Mouse (Mus musculus) urinary bladder, postnatal 4 days (tissue): ENCODE results near the gene Csad.
"Not testable (repeated sequence)": the region's sequence is repeated elsewhere in the genome, so short reads cannot be mapped to it uniquely, and the experiment has no call there.

ENCODE experiments used
- DNase-seq, 2 experiments: peaks; one replicate each; pipeline ENCODE4 v3.0.0; 2021 to 2022; ENCODE audit warnings: low spot score in 2 of 2

The Csad gene

DNA sequence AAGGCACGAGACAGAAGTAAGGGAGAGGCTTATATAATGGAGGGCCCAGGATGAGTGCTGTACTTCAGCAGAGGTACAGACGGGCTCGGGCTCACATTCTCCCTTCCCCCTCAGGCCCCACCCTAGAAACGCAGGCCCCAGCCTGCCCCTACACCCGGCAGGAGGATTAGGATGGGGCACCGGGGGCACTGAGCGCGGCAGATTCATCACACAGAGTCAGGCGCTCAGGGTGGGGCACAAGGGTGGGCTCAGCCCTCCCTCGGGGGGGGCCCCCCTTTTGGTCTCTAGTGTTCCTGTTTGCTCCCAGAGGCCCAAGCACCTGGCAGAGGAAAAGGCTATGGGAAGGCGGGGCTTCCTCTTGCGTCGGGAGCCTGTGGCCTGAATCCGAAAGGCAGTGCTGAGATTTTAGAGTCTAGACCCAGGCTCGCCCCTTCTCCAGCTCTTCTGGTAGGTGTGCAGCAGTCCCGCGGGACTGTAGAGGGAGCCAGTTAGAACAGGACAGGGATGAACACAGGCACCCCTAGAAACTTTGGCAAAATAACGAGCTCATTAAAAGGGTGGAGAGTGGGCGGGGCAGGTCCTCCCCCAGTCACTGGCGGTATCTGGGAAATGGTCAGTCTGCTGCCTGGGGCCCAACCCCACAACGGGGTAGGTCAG, 31.0 kb upstream of the Csad start:
- peak in 1 of 2 experiments; percentile 67 for DNase-seq

DNA sequence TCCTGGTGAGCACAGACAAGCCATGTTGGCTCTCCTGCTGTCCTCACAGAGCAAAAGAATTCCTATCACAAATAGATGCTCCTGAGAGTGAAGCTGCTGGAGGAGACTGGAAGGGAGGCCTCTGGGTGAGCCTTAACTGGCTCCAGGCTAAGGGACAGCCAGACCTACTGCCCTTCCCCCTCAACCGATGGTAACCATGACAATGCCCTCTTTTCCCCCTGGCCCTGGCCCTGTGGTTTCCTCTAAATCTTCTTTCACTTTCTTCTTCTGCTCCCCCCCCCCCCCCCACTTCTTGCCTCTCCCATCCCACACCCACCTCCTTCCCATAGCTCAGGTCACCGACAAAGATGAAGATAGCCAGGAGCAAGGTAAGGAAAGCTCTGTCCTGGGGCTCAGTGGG, 29.4 kb upstream of the Csad start:
- DNase-seq: no peak

DNA sequence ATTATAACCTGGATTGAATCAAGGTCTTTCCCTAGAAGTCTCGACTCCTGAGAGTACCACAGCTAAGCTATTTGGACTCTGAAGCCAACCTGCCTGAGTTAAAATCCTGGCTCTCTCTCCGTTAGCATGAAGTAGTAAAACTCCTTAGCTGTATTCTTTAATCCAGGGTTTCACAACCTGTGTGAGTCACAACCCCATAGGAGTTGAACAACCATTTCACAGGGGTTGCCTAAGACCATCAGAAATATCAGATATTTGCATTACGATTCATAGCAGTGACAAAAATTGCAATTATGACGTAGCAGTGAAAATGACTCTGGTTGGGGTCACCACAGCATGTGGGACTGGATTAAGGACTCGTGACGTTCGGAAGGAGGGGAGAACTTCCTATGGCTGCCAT, 28.2 kb upstream of the Csad start:
- no peak for DNase-seq

DNA sequence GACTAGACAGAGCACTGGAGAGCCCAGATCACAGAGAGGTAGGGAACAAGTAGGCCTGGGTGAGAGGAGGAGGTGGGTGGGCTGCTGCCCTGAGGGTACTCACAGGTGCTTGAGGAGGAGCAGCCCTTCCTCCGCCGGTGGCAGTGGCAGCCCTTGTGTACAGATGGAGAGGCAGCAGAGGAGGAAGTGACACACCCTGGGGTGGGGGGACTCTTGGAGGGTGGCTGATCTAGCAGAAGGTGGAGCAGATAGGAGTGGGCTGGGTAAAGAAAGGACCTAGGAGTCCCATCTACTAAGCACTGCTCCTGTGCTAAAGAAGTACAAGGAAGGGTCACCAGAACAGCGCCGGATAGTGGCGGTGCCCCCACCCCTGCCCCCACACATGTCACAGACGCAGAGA, 27.2 kb upstream of the Csad start, which contains the start of gene Itgb7:
Gene Itgb7, minus strand, starts transcription at position 197 of the 400 bp plus-strand sequence.
- no peak for DNase-seq

DNA sequence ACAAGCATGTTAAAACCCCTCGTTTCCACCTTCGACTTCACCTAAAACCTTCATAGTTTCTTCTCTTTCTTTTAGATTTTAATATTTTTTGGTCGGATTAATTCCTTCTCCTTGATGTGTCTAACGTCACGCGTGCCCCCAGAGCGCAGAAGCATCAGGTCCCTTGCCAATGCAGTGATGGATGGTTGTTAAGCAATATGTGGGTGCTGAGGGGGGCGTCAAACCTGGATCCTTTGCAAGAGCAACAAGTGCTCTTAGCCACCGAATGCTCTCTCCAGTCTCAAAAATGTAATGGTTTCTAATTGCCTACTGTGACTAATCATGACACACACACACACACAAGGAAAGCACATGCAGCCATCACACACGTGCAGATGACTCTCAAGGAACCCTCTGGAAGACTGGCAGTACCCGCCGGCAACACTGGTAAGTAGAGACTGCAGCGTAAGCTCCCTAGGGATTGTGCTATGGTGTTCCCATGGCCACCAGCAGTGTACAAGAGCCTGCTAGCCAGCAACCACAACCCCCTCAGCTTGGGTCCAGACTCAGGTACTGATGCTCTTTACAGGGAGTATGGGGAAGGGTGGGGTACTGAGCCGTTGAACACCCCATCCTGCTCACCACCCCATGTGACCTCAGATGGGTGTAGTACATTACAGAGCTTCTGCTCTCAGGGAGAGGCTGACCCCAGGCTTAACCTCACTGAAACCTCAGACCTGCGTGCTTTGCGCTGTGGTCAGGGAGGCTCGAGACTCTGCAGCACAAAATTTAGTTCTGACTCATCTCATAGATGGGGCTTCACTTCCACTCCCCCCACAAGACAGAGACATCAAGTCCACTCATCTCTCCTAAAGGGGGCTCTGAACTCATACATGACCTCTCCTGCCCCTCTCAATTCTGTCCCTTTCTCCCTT, 26.1 kb upstream of the Csad start:
- DNase-seq: no peak

DNA sequence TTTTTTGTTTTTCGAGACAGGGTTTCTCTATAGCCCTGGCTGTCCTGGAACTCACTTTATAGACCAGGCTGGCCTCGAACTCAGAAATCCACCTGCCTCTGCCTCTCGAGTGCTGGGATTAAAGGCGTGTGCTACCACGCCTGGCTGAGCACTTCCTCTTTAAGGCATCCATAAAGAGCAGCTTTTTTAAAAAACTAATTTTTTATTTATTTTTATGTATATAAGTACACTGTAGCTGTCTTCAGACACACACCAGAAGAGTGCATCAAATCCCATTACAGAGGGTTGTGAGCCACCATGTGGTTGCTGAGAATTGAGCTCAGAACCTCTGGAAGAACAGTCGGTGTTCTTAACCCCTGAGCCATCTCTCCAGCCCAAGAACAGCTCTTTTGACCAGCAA, 21.1 kb upstream of the Csad start:
- DNase-seq: not testable (repeated sequence)

DNA sequence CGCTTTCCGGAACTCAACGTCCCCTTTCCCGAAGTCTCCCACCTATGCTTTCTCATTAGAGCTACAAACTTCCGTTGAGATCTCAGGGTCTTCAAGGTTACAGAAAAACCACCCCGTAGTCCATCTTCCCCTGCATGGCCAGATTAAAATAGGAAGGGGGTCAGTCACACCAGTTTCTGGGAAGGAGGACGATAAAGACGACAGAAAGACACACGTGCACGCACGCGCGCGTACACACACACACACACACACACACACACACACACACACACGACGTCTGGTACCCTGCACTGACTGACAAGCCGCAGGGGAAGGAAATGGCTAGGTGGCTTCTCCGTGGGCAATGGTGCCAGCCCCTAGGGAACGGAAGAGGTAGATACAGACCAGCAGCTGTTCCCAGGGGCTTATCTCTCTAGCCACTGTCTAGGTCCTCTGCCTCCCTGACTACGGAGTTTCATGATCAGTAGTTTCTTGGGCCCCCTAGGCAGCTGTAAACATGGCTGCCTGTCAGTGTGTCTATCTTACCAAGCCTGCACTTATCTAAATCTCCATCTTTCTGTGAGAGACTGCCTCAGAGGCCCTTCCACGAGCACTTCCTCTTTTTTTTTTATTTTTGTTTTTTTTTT, 20.6 kb upstream of the Csad start:
- DNase-seq: no peak

DNA sequence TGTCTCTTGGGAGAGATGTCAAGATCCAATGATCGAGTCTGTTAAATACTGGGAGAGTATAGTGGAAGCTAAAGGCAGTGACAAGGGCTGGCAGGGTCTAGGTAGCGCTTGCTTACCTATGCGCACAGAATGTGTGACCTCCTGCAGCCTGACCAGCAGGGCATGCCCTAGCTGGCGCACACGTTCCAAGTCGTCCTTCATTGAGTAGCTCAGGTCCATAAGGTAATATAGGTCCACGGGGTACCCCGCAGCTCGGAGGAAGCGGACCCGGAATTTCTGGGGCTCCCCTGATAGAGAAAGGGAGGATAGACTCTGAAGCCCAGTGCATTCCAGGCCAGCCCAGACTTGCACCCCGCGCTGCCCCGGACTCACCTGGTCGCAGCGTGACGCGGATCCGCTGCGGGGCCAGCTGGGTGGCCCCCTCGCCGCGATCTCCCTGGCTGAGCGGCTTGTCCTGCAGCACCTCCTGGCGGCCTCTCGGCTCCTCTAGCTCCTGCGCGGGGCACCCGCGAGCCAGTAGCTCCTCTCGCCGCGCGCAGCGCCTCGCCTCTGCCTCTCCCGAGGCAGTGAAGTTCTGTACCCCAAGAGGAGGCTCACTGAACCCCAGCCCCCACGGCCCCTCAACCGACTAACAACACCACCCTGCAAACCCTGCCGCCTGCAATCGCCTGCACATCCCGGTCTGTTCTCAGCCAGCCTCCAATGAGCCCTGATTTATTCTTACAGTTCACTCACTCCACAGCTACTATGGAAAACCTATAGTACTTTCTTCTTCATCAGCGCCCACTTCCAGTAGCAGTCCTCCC, 19.9 kb upstream of the Csad start:
- DNase-seq: peak; percentile 77 to 81

DNA sequence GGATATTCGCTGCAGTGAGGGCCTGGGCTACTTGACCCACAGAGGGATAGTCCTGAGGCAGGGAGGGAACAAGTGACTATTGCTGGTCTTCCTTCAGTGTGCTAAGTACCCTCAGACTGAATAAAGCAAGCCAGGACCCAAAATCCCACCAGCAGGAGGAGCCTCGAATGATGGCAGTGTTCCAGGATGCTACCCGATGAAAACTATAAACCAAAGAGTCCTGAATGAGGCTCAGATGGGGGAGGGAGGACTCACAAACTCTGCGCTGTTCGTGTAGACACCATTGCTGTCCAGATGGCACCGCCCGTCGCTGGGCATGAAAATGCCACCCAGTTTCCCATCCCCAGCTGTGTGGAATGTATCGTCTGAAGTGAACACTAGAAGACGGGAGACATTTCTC, 17.9 kb upstream of the Csad start:
- DNase-seq: no peak

DNA sequence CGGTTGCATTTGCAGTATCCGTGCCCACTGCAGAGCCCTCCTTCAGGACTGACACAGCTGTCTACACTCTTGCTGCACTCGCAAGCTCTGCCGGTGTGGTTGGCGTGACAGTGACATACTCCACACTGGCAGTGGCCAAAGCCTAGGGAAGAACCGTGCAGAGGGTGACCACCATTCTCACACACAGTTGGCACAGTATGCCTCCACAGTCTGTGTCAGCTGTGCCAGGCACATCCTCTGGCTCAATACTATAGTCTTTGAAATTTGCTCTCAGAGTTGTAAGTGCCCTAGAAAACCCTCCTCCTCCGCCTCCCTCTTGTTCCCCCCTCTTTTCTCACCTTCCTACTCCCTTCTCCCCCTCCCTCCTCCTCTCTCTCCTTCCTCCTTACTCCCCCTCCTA, 12.8 kb upstream of the Csad start:
- no peak for DNase-seq

DNA sequence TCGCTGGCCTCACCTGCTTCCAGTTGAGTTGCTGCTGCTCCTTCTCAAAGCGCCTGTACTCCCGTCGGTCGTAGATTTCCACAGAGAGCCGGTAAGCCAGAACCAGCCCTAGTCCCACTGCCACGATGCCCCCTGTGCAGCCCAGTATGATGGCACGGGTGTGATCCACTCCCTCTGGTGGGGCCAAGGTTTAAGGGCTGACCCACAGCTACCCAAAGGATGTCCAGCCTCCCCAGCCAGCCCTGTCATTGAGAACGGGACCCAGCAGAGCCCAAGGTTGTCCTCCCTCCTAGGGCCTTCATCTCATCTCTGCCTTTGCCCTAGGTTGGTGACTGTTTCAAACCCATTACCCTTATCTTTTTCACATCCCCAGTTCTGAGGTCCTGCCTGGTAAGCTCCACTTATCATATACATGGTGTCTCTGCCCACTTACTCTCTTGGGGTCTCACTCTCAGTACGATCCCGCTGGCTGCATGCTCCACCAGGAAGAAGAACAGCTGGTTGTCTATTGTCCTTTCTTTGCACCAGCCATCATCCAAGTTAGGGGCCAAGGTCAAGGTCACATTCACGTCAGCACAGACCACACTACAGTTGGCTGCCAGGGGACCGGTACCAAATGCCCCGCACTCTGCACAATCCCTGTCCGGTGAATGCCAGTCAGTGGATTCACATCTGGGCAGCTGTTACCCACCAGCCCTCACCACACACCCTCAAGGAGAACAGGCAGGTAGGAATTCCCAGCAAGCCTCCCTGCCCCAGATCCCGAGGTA, 12.1 kb upstream of the Csad start:
- DNase-seq: no peak

DNA sequence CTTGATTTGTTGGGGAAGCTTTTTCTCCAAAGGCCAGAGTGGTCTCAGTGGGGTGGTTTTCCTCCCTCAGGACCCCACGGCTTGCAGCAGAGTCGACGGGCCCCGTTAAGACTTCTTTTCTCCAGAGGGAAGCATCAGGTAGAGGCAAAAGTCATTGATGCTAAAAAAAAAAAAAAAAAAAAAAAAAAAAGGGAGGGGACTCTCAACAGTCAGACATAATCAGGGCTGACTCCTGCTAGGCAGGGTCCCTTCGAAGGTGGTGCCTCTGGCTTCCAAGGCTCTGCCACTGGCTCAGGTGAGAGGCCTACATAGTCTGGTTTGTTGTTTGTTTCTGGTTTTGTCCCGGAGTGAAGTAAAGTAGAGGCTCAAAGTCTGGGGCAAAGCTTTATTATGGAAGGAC, 11.1 kb upstream of the Csad start:
- DNase-seq: no peak

DNA sequence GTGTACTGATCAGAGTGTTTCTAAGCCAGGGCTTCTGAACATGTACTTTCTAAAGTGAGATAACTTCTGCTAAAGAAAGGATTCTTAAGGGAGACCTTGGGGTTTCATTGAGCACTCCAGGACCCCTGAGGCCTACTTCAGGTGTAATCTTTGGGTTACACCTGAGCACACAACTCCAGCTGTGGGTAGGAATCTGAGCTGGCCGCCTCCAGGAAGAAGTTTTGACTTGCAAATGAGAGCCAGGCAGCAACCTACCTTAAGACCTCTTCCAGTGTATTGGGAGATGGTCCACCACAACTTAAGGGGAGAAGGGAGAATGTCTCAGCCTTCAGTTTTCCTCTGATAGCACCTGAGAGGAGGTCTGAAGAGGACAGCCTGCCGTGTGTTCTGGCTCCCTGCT, 9.6 kb upstream of the Csad start:
- no peak for DNase-seq

DNA sequence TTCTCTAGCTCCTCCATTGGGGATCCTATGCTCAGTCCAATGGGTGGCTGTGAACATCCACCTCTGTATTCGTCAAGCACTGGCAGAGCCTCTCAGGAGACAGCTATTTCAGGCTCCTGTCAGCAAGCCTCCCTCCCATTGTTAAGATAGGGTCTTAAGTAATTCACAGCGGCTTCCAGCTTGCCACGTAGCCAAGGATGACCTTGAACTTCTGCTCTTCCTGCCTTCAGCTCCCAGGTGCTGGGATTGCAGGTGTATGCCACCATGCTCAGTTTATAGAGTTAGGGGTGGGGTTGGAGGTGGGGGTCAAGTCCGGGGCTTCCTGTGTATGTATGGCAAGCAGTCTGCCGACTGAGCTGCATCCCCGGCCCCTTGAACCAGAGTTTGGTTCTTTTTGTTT, 7.4 kb upstream of the Csad start:
- no peak for DNase-seq

DNA sequence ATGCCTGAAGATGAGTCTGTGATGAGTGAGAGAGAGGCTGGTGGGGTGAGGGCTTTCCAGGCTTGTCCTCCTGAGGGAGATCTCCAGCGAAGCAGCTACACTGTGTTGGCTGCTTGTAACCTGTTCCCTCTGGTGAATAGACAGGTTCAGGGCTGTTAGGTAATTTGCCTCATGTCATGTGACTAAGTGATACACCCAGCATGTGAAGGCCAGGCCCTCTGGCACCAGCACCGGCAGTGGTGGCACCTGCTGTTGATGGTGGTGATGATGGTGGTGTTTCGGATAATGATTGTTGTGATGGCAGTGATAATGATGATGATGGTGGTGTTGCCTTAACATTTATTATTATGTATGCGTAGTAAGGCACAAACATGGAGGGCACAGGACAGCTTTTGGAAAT, 6.3 kb upstream of the Csad start:
- no peak for DNase-seq

DNA sequence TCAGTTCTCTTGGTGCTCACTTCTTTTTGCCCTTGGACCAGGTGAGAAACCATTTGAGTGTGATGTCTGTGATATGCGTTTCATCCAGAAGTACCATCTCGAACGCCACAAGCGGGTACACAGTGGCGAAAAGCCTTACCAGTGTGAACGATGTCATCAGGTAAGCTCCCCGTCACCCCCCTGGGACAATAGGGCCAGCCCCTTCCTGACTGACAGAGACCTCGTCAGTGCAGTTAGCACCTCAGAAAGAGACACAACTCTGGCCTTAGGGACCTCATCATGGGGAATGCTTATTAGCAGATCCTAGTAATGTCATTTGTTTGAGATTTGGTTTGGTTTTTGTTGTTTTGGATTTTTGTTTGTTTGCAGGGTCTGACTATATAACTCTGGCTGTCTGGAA, 4.6 kb upstream of the Csad start:
- no peak for DNase-seq

DNA sequence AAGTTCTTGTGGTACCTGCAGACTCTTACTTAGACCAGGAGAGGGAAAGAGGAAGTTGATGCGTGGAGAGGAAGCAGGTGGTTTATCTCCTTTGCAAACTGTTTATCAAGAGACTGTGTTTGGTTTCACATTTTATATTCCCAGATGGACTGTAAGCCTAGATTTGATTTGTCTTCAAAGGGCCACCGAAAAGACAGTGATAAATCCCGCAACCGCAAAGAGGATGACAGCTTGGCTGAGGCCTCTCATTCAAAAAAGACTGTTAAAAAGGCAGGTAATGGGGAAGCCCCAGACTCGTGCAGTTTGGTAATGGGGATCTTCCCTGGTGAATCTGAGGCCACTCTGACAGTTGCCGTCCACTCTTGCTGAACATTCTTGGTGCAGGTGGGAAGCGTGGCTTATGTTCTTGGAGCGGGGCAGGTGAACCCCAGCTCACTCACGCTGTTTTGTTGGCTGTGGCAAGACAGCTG, 3.6 kb upstream of the Csad start:
- DNase-seq: no peak

DNA sequence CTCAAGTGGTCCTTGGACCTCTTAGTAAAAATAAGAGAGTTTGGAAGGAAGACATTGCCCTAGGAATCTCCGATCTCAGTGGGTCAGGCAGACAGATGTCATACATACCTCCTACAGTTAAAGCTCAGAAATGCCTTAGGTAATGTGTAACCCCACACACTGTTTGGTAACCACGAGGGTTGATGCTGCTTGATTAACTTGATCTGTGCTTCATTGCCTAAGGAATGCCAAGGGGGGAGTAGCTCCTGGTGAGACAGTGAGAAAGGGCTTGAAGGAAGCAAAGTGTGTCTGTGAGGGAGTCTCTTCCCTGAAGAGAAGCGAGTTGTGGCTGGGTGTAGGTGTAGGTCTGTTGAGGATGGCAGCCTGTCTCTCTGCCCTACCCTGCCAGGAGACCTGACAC, 2.8 kb upstream of the Csad start:
- no peak for DNase-seq

DNA sequence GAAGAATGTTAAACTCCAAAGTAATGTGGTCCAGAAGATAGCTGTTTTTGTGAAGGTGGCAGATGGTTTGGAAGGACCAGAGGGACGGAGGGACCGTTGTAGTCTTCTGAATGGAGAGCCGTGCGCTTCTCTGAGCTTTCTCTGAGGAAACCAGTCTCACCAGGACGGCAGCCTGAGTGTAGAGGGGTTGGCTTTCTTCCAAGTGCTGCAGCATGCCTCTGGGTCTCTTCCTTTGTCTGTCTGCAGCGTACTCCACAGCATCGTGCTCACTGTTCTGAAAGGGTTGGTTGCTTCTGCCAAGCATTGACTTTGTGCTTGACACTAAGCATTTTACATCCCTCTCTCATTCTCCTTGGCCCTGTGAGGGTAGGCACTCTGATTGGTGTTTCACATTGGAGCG, 1.3 kb upstream of the Csad start:
- no peak for DNase-seq

DNA sequence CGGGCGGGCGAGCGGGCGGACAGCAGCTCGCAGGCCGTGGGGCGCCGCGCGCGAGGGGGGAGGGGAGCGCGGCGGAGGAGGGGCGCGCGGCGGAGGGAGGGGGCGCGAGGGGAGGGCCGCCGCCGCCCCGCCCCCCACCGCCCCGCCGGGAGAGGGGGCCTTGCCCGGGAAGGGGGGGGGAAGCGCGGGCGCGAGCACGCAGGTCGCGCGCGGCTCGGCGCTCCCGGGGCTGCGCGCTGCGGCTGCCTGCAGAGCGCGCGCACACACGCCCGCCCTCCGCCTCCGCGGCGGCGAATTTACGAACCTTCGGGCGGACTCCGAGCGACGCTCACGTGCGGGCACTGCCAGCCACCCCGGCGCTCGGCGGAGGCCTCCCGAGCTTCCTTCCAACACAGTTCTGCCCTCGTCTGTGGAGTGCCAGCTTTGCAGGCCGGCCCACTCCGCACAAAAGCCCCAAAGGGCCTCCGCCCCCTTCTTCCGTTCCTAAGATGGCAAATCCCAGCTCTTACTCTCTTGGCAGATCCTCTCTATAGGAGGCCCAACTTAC, 616 bp downstream of the Csad start:
- DNase-seq: peak; percentile 68 to 72
